Mouse (Mus musculus): ENCODE measurements around the gene Olfr1358. TPM values are rescaled to one million over a fixed set of nuclear protein-coding genes. Genes with fewer than 3 reads are reported as not detected.

Olfr1358 gene
- not detected for polyA plus RNA-seq (2017; shearing (Covaris generic))

DNA sequence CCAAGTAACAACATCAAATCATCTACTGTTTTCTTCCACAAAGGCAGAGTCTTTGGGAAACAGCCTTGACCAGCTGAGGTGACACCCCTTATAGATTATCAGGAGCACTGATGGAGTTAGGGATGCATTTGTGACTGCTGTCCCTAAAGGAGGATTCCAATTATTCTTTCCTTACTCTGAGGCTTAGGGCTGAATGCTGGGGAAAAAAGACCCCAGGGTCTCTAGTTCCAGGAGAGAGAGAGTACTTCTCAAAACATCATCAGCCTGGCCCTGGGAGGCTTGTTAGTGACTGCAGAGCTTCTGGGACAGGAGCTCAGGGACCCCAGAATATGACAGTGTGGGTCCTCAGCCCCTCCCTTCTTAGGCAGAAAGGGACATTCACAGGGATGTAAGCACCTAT, at the start of gene Olfr1358:
Gene Olfr1358, plus strand, starts transcription at position 301 of the 400 bp plus-strand sequence.

Other genes with a start within 250 kb of the Olfr1358 start
- 145 TPM for gene Agpat3, start 164.9 kb upstream of the Olfr1358 start, polyA plus RNA-seq (2017; shearing (Covaris generic))
- gene Rrp1, start 104.4 kb upstream of the Olfr1358 start, polyA plus RNA-seq (2017; shearing (Covaris generic)), result 344 TPM
- gene Cstb, start 91.8 kb upstream of the Olfr1358 start, polyA plus RNA-seq (2017; shearing (Covaris generic)), result 153 TPM
- 18.7 TPM for gene Pdxk, start 52.5 kb upstream of the Olfr1358 start, polyA plus RNA-seq (2017; shearing (Covaris generic))
- 44.2 TPM for gene Ilvbl, start 56.9 kb downstream of the Olfr1358 start, polyA plus RNA-seq (2017; shearing (Covaris generic))
- gene Syde1, start 74.5 kb downstream of the Olfr1358 start, polyA plus RNA-seq (2017; shearing (Covaris generic)), result not detected
- gene Olfr1357, start 100.6 kb downstream of the Olfr1358 start, polyA plus RNA-seq (2017; shearing (Covaris generic)), result not detected
- gene Casp14, start 200.9 kb downstream of the Olfr1358 start, polyA plus RNA-seq (2017; shearing (Covaris generic)), result not detected
- gene Ccdc105, start 235.6 kb downstream of the Olfr1358 start, polyA plus RNA-seq (2017; shearing (Covaris generic)), result not detected

Data from effector memory CD4-positive, alpha-beta T cell, adult 5 months (primary cell).